Mouse (Mus musculus): Measurements from ENCODE around the gene Tbc1d10c.

The Tbc1d10c gene

DNA sequence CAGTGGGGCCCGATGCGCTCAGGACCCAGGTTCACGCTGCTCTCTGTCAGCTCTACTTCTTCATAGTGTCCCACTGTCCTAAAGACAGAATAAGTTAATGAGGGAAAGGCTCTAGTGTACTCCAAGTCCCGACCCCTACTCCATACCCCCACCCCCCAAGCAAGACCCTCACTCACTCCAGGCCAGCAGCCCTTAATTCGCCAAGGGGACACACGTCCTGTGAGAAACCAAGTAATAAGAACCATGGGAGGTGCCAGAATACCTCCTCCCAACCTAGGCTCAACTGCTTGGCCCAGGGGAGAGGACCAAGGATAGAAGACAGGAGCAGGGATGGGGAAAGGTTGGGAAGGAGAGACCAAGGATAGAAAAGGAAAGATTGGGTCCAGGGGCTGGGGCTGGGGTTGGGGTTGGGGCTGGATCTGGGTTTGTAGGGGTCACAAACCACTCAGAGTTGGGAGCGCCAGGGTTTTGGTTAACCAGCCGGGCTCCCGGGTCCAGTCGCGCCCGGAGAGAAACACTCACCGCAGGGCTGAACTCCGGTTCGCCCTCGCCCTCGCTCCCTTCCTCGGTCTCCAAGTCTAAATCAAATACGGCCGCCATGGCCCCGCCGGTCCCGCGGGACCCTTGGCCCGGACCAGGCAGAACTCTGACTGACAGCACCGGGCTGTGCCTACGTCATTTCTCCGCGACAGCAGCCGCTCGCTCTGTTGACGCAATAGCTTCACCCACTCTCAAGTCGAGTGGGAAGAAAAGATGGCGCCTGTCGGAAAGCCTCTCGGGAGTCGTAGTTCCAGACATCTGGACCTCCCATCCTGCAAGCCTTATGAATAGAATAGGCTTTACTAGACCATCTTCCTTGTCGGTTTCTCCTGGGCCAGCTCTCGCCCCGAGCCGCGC lies 28.2 kb downstream of the Tbc1d10c start, which contains the start of gene Rps6kb2:
TSS of gene Rps6kb2 (minus strand) at position 709 of the 897 bp plus-strand sequence.
- peak; percentile 97 for DNase-seq (ENCODE audit: low spot score in 2 of 2)

DNA sequence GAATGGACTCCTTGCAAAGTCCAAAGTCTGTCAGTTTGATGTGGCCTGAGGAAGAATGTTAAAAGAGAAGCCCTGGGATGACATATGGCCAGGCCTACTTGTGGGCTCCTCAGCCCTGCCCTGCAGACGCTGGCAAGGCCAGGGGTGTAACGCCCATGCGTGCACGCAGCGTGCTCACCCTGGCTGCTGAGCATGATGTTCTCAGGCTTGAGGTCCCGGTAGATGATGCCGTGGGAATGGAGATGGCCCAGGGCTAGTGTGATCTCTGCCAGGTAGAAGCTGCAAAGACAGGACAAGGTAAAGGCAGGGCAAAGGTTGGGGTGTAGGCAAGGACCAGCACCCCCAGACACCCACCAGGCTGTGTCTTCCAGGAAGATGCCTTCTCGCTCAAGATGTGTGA lies 32.0 kb downstream of the Tbc1d10c start:
- no peak for DNase-seq (ENCODE audit: low spot score in 2 of 2)

DNA sequence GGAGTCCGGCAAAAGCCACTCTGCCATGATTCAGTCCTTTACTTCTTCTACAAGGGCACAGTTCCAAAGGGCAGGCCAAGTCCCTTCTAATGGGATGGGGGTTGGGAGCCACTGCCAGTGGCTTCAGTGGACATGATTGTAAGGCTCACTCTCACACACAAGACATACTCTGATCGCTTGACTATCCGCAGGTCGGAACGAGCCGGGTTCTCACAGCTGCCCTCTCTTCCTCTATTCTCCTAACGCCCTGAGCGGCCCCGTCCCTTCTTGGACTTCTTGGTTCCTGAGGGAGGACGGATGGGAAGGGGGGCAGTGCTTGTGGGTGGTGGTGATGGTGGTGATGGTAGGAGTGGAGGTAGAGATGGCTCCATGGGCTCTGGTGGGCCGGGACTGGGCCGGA lies 34.3 kb downstream of the Tbc1d10c start:
- no peak for DNase-seq (ENCODE audit: low spot score in 2 of 2)

DNA sequence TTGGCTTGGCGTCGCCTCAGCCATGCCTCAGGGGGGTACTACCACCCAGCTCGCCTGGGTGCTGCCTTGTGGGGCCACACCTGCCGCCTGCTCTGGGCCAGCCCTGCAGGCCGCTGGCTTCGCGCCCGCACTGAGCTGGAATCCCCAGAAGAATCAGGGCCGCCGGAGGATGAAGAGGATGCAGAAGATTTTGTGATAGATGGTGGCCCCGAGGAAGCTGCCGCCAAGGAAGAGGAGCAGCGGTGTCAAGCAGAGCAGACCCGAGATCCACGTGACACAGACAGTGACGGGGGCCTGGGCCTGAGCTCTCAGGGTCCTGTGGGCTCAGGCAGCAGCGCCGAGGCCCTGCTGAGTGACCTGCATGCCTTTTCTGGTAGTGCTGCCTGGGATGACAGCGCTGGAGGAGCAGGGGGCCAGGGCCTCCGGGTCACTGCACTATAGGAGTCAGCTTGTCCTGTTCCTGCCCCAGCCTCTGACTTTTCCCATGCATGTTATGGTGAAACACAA lies 35.0 kb downstream of the Tbc1d10c start:
- no peak for DNase-seq (ENCODE audit: low spot score in 2 of 2)

- DNase-seq (ENCODE audit: low spot score in 2 of 2) = no peak
Measured at GRCm38 (mm10) chr19:4155223-4156072, 35.6 kb downstream of the Tbc1d10c start.

DNA sequence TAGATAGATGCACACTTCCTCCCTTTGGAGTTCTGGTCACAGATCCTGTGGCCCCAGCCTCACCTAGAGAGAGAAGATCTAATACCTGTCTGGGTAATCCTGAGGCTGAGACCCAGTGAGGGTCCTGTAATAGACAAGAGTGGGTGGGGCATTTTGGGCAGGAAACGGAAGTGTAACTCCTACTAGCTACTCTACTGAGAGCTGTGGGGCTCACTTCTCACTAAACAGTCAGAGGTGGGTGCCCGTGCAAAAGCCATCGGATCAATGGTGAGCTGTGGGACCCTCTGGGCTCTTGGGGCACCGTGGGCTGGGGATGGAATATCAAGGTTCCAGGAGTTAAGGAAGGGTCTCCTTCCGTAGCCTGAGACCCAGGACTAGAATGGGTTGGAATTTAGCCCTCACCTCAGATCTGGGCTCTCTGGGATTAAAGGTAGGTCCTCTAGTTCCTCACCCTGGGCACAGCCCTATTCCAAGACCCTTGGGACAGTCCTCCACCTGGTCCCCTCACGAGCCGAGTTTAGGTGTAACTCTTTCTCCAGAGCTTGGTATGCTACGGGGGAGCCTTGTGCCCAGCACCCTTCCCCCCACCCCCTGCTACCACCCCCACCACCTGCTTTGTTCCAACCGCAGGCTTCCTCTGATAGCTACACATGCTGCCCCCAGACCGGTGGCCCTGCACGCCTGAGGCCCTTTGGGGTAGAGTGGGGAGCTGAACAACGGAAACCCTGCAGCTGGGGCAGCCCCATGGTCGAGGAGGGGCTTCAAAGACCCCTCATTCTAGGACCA lies 36.5 kb downstream of the Tbc1d10c start:
- DNase-seq (ENCODE audit: low spot score in 2 of 2) = no peak

GRCm38 (mm10) chr19:4153232-4153654 lies 37.8 kb downstream of the Tbc1d10c start, which contains the start of gene Ptprcap:
Gene Ptprcap (plus strand): TSS chr19:4153604.
- DNase-seq (ENCODE audit: low spot score in 2 of 2) = no peak

GRCm38 (mm10) chr19:4152445-4153231 lies 38.4 kb downstream of the Tbc1d10c start:
- no peak for DNase-seq (ENCODE audit: low spot score in 2 of 2)

GRCm38 (mm10) chr19:4151898-4152297 lies 39.2 kb downstream of the Tbc1d10c start:
- DNase-seq (ENCODE audit: low spot score in 2 of 2) = no peak

GRCm38 (mm10) chr19:4151488-4151860 lies 39.6 kb downstream of the Tbc1d10c start:
- no peak for DNase-seq (ENCODE audit: low spot score in 2 of 2)

DNA sequence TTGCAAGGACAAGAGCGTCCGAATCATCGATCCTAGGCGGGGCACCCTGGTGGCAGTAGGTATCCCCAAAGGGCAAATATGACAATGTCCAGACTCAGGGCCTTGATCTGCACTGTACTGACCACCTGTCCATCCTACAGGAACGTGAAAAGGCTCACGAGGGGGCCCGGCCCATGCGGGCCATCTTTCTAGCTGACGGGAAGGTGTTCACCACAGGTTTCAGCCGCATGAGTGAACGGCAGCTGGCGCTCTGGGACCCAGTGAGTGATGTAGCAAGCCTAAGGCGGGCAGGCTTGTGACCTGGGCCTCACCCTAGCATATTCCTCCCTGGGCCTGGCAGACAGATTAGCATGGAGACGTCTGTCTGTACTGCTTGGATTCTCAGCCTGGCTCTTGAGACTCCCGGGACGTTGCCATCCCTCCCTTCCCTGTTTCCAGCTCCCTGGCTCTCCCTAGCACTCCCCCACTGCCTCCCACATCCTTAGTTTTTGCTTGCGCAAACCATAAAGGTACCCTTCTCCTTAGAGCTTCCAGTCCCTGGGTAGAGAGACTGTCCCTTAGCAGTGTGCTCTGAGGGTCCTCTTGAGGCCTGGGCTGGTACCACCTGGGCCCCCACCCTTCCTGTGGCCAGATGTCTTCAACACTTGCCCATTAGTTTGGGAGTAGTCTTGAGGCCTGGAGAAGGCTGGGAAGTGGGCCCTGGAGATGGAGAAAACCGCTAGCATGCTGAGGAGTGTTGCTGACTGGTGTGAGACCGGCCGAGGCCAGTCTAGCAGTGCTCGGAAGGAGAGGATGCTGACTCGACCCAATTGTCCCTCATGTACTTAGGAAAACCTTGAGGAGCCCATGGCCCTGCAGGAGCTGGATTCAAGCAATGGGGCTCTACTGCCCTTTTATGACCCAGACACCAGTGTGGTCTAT lies 40.3 kb downstream of the Tbc1d10c start:
- no peak for DNase-seq (ENCODE audit: low spot score in 2 of 2)

- no peak for DNase-seq (ENCODE audit: low spot score in 2 of 2)
Measured at GRCm38 (mm10) chr19:4149764-4150461, 41.2 kb downstream of the Tbc1d10c start.

DNA sequence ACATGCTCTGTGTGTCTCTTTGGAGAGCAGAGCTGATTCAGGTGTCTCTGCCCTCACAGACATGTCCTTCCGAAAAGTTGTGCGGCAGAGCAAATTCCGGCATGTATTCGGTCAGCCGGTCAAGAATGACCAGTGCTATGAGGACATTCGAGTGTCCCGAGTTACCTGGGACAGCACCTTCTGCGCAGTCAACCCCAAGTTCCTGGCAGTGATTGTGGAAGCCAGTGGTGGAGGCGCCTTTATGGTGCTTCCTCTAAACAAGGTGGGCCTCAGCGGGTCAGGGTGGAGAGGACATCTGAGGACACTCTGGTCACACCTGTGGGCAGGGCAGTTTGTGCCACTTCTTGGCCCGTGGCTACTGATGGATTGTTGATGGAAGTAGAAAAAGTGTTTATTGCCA lies 41.8 kb downstream of the Tbc1d10c start:
- no peak for DNase-seq (ENCODE audit: low spot score in 2 of 2)

- DNase-seq (ENCODE audit: low spot score in 2 of 2) = no peak
Measured at GRCm38 (mm10) chr19:4148819-4149218, 42.3 kb downstream of the Tbc1d10c start.

GRCm38 (mm10) chr19:4148491-4148806 lies 42.6 kb downstream of the Tbc1d10c start, which contains the start of gene Coro1b:
Gene Coro1b (plus strand): TSS chr19:4148619.
- peak; percentile 92 to 94 for DNase-seq (ENCODE audit: low spot score in 2 of 2)

- no peak for DNase-seq (ENCODE audit: low spot score in 2 of 2)
Measured at GRCm38 (mm10) chr19:4147782-4148490, 43.1 kb downstream of the Tbc1d10c start.

DNA sequence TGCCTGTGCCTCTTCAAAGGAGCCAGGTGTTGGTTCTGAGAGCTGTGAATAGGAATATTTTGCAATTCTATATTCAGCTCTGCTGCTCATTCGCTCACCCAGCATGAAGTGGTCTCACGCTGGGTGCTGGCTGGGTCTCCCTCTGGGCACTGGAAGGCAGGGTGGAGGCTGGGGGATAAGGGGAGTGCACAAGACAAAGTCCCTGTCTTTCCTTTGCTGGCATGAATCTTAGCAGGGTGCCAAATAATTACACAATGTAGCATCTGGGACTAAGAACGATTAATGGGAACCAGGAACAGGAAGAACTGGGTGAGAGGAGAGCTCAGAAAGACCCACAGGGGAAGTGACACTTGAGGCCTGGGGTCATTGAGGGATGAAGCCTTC lies 44.1 kb downstream of the Tbc1d10c start:
- DNase-seq (ENCODE audit: low spot score in 2 of 2) = no peak

DNA sequence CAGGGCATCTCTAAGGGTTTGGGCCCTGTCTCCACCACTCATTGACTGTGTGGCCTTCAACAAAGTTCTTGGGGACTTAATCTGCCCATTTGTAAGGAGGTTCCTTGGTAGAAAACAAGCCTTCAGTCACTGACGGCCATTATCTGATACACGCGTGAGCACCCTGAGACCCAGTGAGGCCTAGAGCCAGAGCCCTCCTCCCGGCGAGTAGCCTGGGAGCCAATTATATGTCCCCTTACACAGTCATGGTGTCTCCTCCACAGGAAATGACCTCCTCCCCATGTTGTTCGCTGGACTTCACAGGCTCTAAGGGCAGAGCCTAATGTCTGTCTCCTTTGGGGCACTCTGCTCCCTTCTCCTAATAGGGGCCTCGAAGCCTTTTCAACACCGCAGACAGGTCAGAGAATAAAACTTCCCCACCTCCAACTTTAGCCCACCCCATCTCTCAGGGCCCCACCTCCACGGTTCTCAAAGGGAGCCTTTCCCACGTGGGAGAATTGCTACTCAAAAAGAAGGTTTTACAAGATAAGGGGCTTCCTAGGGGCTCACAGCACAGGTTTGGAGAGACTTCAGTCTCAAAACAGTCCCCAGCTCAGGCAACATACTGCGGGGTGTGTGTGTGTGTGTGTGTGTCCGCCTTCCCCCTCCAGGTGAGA lies 44.6 kb downstream of the Tbc1d10c start:
- DNase-seq (ENCODE audit: low spot score in 2 of 2) = no peak

All from right cerebral cortex, postnatal 36 days (tissue).